17 mouse cellular contexts compared by ENCODE assay signal in the genomic region with DNA sequence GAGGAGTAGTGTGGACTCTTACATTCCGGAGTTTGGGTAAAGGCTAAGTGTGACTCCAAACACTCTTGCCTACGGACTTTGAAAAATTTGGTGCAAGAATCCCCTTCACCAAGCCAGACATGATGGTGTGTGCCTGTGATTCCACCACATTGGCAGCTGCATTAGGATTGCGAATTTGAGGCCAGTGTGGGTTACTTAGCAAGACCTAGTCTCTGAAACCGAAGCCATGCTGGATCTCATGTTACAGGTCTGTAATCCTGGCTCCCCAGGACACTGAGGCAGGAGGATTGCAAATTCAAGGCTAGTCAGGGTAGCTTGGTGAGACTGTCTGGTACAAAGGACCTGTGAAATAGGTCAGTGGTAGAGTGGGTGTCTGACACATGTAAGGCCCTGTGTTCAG. TPM values are rescaled to one million over a fixed set of nuclear protein-coding genes. Genes with fewer than 3 reads are reported as not detected.
A peak's percentile ranks its signal among the peaks of the same experiment; 100 is the strongest.
DNase-seq lines count a peak whose midpoint lies in the region; ATAC-seq and TF ChIP-seq lines count a peak whose summit lies in the region.
"Had no signal": no experiment of that assay in that cellular context is flagged by ENCODE, and none has a peak within 500 bp of the region (broad histone marks: within the 10 kb centered on the region; RNA-seq: fewer than 3 reads in every experiment).

No protein-coding gene starts in this region.

- DNase-seq in cerebellum, adult 9-10 months, result peak; percentile 37
- no peak for DNase-seq in cerebellum, adult 2 months
- no peak for DNase-seq in heart, adult 8-10 months (ENCODE audit: low spot score)
- no peak for DNase-seq in left cerebral cortex, adult 2 months (ENCODE audit: extremely low spot score in 1 of 2, low spot score in 2 of 2)
- DNase-seq in left cerebral cortex, adult 18-20 months (ENCODE audit: low spot score in 2 of 2), result no peak
- DNase-seq in urinary bladder, postnatal 36 days (ENCODE audit: low spot score in 2 of 2), result no peak
- DNase-seq: gastrocnemius, postnatal 25 days; lung, adult 2 months; thymus, postnatal 4 days had no signal

- no peak for TF ChIP-seq POLR2A in cerebellum, adult 2 months (IDR thresholded peaks at IDR 0.05; ENCODE audit: borderline replicate concordance, insufficient read depth, low read length)

- no peak for TF ChIP-seq CTCF in cerebellum, adult 2 months (IDR thresholded peaks at IDR 0.05; ENCODE audit: borderline replicate concordance, insufficient read depth, low read depth, low read length)
- TF ChIP-seq CTCF in left cerebral cortex, adult 2 months (IDR thresholded peaks at IDR 0.05), result no peak
- no peak for TF ChIP-seq CTCF in intestine, postnatal 0 days (IDR thresholded peaks at IDR 0.05; ENCODE audit: low read depth)

- peaks cover 28% of the 10 kb centered on the region for H3K36me3 ChIP-seq in heart, embryonic 14.5 days (ENCODE audit: control insufficient read depth, insufficient read depth, low read length)
- peaks cover 9% of the 10 kb centered on the region for H3K36me3 ChIP-seq in intestine, postnatal 0 days (ENCODE audit: control insufficient read depth, insufficient read depth)

- no peak overlapping the region for H3K27ac ChIP-seq in cerebellum, adult 2 months (ENCODE audit: insufficient read depth, low read length)
- peak overlapping the region; percentile 96 to 98 for H3K27ac ChIP-seq in heart, embryonic 14.5 days (replicated peaks in 1 of 2; ENCODE audit: control insufficient read depth in 1 of 2, insufficient read depth in 1 of 2, low read depth in 2 of 2, low read length in 2 of 2)
- peak overlapping the region; percentile 90 for H3K27ac ChIP-seq in left cerebral cortex, adult 2 months
- peak overlapping the region; percentile 88 for H3K27ac ChIP-seq in intestine, postnatal 0 days (ENCODE audit: low read depth, low read length)
- H3K27ac ChIP-seq: midbrain, embryonic 13.5 days had no signal

- no peak overlapping the region for H3K4me3 ChIP-seq in cerebellum, adult 2 months (replicated peaks; ENCODE audit: insufficient read depth, low read depth, low read length)
- H3K4me3 ChIP-seq in heart, embryonic 14.5 days (ENCODE audit: control insufficient read depth in 1 of 2, insufficient read depth in 1 of 2, low read depth in 1 of 2, low read length in 2 of 2), result no peak overlapping the region
- H3K4me3 ChIP-seq in left cerebral cortex, adult 2 months, result no peak overlapping the region
- no peak overlapping the region for H3K4me3 ChIP-seq in intestine, postnatal 0 days (ENCODE audit: low read depth, low read length)
- H3K4me3 ChIP-seq: forebrain, embryonic 10.5 days; midbrain, embryonic 13.5 days had no signal

- peaks cover 43% of the 10 kb centered on the region for H3K4me1 ChIP-seq in cerebellum, adult 2 months (ENCODE audit: control insufficient read depth, insufficient read depth, low read length)
- peaks cover 34 to 50% of the 10 kb centered on the region in 2 experiments for H3K4me1 ChIP-seq in heart, embryonic 14.5 days (ENCODE audit: control insufficient read depth in 2 of 2, insufficient read depth in 2 of 2, low read length in 2 of 2)
- peaks cover 10% of the 10 kb centered on the region; the same call in 1 of the 2 replicates for H3K4me1 ChIP-seq in intestine, postnatal 0 days (replicated peaks; ENCODE audit: control insufficient read depth, insufficient read depth, low read length)

- intact Hi-C loops in left cerebral cortex, adult 2 months (cut with DNase I), result no loop called here

- H3K4me2 ChIP-seq in heart, embryonic 14.5 days (ENCODE audit: low read length), result no peak overlapping the region
- no peak overlapping the region for H3K4me2 ChIP-seq in intestine, postnatal 0 days (replicated peaks; ENCODE audit: low read depth)
- H3K4me2 ChIP-seq: midbrain, embryonic 13.5 days had no signal

- peak overlapping the region; percentile 72; the same call in 1 of the 2 replicates for H3K9ac ChIP-seq in heart, embryonic 14.5 days (ENCODE audit: low read length)
- no peak overlapping the region for H3K9ac ChIP-seq in intestine, postnatal 0 days (ENCODE audit: low read depth, low read length)
- H3K9ac ChIP-seq: midbrain, embryonic 13.5 days had no signal

- 89% methylated on average over 4 of the region's 4 CpGs for WGBS in cerebellum, adult 2 months
- 91% methylated on average over 4 of the region's 4 CpGs for WGBS in heart, embryonic 14.5 days
- 87% methylated on average over 4 of the region's 4 CpGs for WGBS in intestine, postnatal 0 days

- no peaks in the 10 kb centered on the region for H3K9me3 ChIP-seq in heart, embryonic 14.5 days (ENCODE audit: control insufficient read depth, low read length)
- H3K9me3 ChIP-seq in intestine, postnatal 0 days (ENCODE audit: control insufficient read depth), result no peaks in the 10 kb centered on the region
- H3K9me3 ChIP-seq: forebrain, embryonic 10.5 days; midbrain, embryonic 13.5 days had no signal

- no peak for ATAC-seq in heart, embryonic 14.5 days (ENCODE audit: insufficient number of reproducible peaks, insufficient read depth, low FRiP score, low read depth)
- no peak for ATAC-seq in intestine, postnatal 0 days
- ATAC-seq: hindbrain, embryonic 16.5 days; midbrain, embryonic 13.5 days had no signal

- no peaks in the 10 kb centered on the region for H3K27me3 ChIP-seq in cerebellum, adult 2 months (ENCODE audit: control insufficient read depth, insufficient read depth, low read length)
- H3K27me3 ChIP-seq in heart, embryonic 14.5 days (ENCODE audit: control insufficient read depth, insufficient read depth, low read length), result no peaks in the 10 kb centered on the region
- no peaks in the 10 kb centered on the region for H3K27me3 ChIP-seq in intestine, postnatal 0 days (replicated peaks; ENCODE audit: control insufficient read depth, insufficient read depth, low read length)
- H3K27me3 ChIP-seq: CH12.LX; midbrain, embryonic 13.5 days had no signal

RNA-seq across cellular contexts. Expression of gene Sigmar1, which starts 2.7 kb away (rescaled TPM):
- polyA plus RNA-seq in cerebellum, adult 2 months (2012; rRNA removed), result 65.9 and 71.1 TPM in 2 replicates
- polyA plus RNA-seq in heart, embryonic 14.5 days (2014; fragmentation: Nextera tagmentation; extraction: Ambion mirVana), result 56.8 and 57.0 TPM in 2 replicates
- total RNA-seq in heart, adult 8-10 months (2022), result 10 to 100 TPM; 20.9 to 23.8 (median 21.7) TPM
- total RNA-seq in left cerebral cortex, adult 2 months (2021), result 10 to 100 TPM; 58.0 to 58.9 TPM
- total RNA-seq in left cerebral cortex, adult 18-20 months (2021), result 10 to 100 TPM; 49.5 to 58.6 TPM
- polyA plus RNA-seq in intestine, postnatal 0 days (2015; fragmentation: Nextera tagmentation; extraction: Ambion mirVana), result 46.4 and 50.6 TPM in 2 replicates

RNA-seq across cellular contexts. Expression of gene Galt, which starts 3.7 kb away (rescaled TPM):
- 196 and 206 TPM in 2 replicates for polyA plus RNA-seq in cerebellum, adult 2 months (2012; rRNA removed)
- 59.6 and 63.7 TPM in 2 replicates for polyA plus RNA-seq in heart, embryonic 14.5 days (2014; fragmentation: Nextera tagmentation; extraction: Ambion mirVana)
- 10 to 100 TPM; 52.6 to 60.5 (median 58.6) TPM for total RNA-seq in heart, adult 8-10 months (2022)
- 10 to 100 TPM; 85.8 to 88.5 TPM for total RNA-seq in left cerebral cortex, adult 2 months (2021)
- total RNA-seq in left cerebral cortex, adult 18-20 months (2021), result 10 to 100 TPM; 66.6 to 79.6 TPM
- 90.5 and 105 TPM in 2 replicates for polyA plus RNA-seq in intestine, postnatal 0 days (2015; fragmentation: Nextera tagmentation; extraction: Ambion mirVana)

RNA-seq across cellular contexts. Expression of gene Ccl27a, which starts 15.3 kb away (rescaled TPM):
- polyA plus RNA-seq in cerebellum, adult 2 months (2012; rRNA removed), result 236 and 247 TPM in 2 replicates
- 49.2 and 55.5 TPM in 2 replicates for polyA plus RNA-seq in heart, embryonic 14.5 days (2014; fragmentation: Nextera tagmentation; extraction: Ambion mirVana)
- total RNA-seq in heart, adult 8-10 months (2022), result 10 to 100 TPM; 12.3 to 19.6 (median 14.5) TPM
- total RNA-seq in left cerebral cortex, adult 2 months (2021), result 100 to 1,000 TPM; 250 to 265 TPM
- total RNA-seq in left cerebral cortex, adult 18-20 months (2021), result 100 to 1,000 TPM; 226 to 245 TPM
- 21.5 and 21.9 TPM in 2 replicates for polyA plus RNA-seq in intestine, postnatal 0 days (2015; fragmentation: Nextera tagmentation; extraction: Ambion mirVana)

RNA-seq across cellular contexts. Expression of gene Arid3c, which starts 27.8 kb away (rescaled TPM):
- 0.16 and 0.18 TPM in 2 replicates for polyA plus RNA-seq in cerebellum, adult 2 months (2012; rRNA removed)
- polyA plus RNA-seq in heart, embryonic 14.5 days (2014; fragmentation: Nextera tagmentation; extraction: Ambion mirVana), result not detected in 2 replicates
- total RNA-seq in heart, adult 8-10 months (2022), result not detected
- under 1 TPM in 1 of 2 experiments, not detected in 1; 0.52 TPM for total RNA-seq in left cerebral cortex, adult 2 months (2021)
- total RNA-seq in left cerebral cortex, adult 18-20 months (2021), result 1 to 10 TPM in 1 of 2 experiments, under 1 TPM in 1; 0.80 to 1.3 TPM
- polyA plus RNA-seq in intestine, postnatal 0 days (2015; fragmentation: Nextera tagmentation; extraction: Ambion mirVana), result not detected in 2 replicates
- total RNA-seq: adrenal gland, postnatal 36 days; CH12.LX; gastrocnemius, postnatal 25 days; layer of hippocampus, postnatal 14 days had no signal
- polyA plus RNA-seq: lung, adult 2 months had no signal

RNA-seq across cellular contexts. Expression of gene Dctn3, which starts 35.7 kb away (rescaled TPM):
- 162 and 167 TPM in 2 replicates for polyA plus RNA-seq in cerebellum, adult 2 months (2012; rRNA removed)
- 122 and 134 TPM in 2 replicates for polyA plus RNA-seq in heart, embryonic 14.5 days (2014; fragmentation: Nextera tagmentation; extraction: Ambion mirVana)
- total RNA-seq in heart, adult 8-10 months (2022), result 10 to 100 TPM; 69.4 to 71.8 (median 70.7) TPM
- total RNA-seq in left cerebral cortex, adult 2 months (2021), result 100 to 1,000 TPM; 165 TPM
- 100 to 1,000 TPM; 166 to 172 TPM for total RNA-seq in left cerebral cortex, adult 18-20 months (2021)
- 127 and 144 TPM in 2 replicates for polyA plus RNA-seq in intestine, postnatal 0 days (2015; fragmentation: Nextera tagmentation; extraction: Ambion mirVana)

Comparison
In these comparisons a context has a peak if more than half of its experiments do, and no peak if none do; other contexts are left out.
1. RNA of gene Ccl27a, which starts 15.3 kb away (total RNA-seq): 250 to 265 TPM in left cerebral cortex, adult 2 months and 226 to 245 TPM in left cerebral cortex, adult 18-20 months; 12.3 to 19.6 TPM in heart, adult 8-10 months; every median in the first group is over 10 times any median in the second.